8 mouse cellular contexts compared by ENCODE assay signal in genomic region chr5:92503856-92504618, GRCm38 (mm10). TPM values are rescaled to one million over a fixed set of nuclear protein-coding genes. Genes with fewer than 3 reads are reported as not detected.
DNase-seq lines count a peak whose midpoint lies in the region; ATAC-seq and TF ChIP-seq lines count a peak whose summit lies in the region.

No protein-coding gene starts in this region.

- peak; percentile 73 for DNase-seq in 416B (ENCODE audit: low read depth)
- peak in 1 of 3 experiments; percentile 27 for DNase-seq in liver, embryonic 14.5 days (ENCODE audit: low read depth in 3 of 3, low spot score in 3 of 3)
- no peak for DNase-seq in adrenal gland, postnatal 14 days
- no peak for DNase-seq in adrenal gland, postnatal 25 days
- no peak for DNase-seq in cerebellum, adult 11-12 months

- peaks cover 2% of the 10 kb centered on the region; the same call in 1 of the 2 replicates for H3K27me3 ChIP-seq in erythroblast, embryonic 14.5 days (ENCODE audit: control insufficient read depth)
- no peaks in the 10 kb centered on the region for H3K27me3 ChIP-seq in forebrain, embryonic 13.5 days
- H3K27me3 ChIP-seq in liver, embryonic 14.5 days (ENCODE audit: control insufficient read depth, insufficient read depth, low read length), result no peaks in the 10 kb centered on the region

- WGBS in forebrain, embryonic 13.5 days, result 9% methylated on average over 7 of the region's 7 CpGs
- WGBS in liver, embryonic 14.5 days (ENCODE audit: insufficient replicate concordance), result 28% methylated on average over 7 of the region's 7 CpGs

- TF ChIP-seq CTCF in liver, embryonic 14.5 days (IDR thresholded peaks at IDR 0.05; ENCODE audit: low read depth), result no peak

- peak overlapping the region; percentile 97 for H3K9ac ChIP-seq in forebrain, embryonic 13.5 days
- no peak overlapping the region for H3K9ac ChIP-seq in liver, embryonic 14.5 days (replicated peaks)

- H3K9me3 ChIP-seq in erythroblast, embryonic 14.5 days (ENCODE audit: control insufficient read depth, low read length), result no peaks in the 10 kb centered on the region
- H3K9me3 ChIP-seq in forebrain, embryonic 13.5 days (replicated peaks), result no peaks in the 10 kb centered on the region
- H3K9me3 ChIP-seq in liver, embryonic 14.5 days (ENCODE audit: control insufficient read depth, low read length), result no peaks in the 10 kb centered on the region

- TF ChIP-seq EP300 in liver, embryonic 14.5 days (IDR thresholded peaks at IDR 0.05; ENCODE audit: low read depth), result no peak

- H3K27ac ChIP-seq in forebrain, embryonic 13.5 days, result peak overlapping the region; percentile 100
- no peak overlapping the region for H3K27ac ChIP-seq in liver, embryonic 14.5 days

- ATAC-seq in erythroblast, adult 5-6 weeks (replicated peaks; ENCODE audit: low FRiP score, poor library complexity, severe bottlenecking), result no peak
- no peak for ATAC-seq in forebrain, embryonic 13.5 days
- no peak for ATAC-seq in liver, embryonic 14.5 days (ENCODE audit: insufficient read depth)

- H3K4me1 ChIP-seq in erythroblast, embryonic 14.5 days (ENCODE audit: control insufficient read depth), result peaks cover 32% of the 10 kb centered on the region
- peaks cover 39% of the 10 kb centered on the region for H3K4me1 ChIP-seq in forebrain, embryonic 13.5 days
- peaks cover 7 to 27% of the 10 kb centered on the region in 2 experiments for H3K4me1 ChIP-seq in liver, embryonic 14.5 days (replicated peaks; ENCODE audit: control insufficient read depth in 2 of 2, insufficient read depth in 2 of 2, low read length in 1 of 2)

- peak overlapping the region; percentile 85 for H3K4me3 ChIP-seq in erythroblast, embryonic 14.5 days (replicated peaks)
- peak overlapping the region; percentile 87 for H3K4me3 ChIP-seq in forebrain, embryonic 13.5 days
- H3K4me3 ChIP-seq in liver, embryonic 14.5 days (ENCODE audit: insufficient read depth in 1 of 2, low read depth in 2 of 2, low read length in 2 of 2), result peak overlapping the region; percentile 62 to 87

- no peaks in the 10 kb centered on the region for H3K36me3 ChIP-seq in erythroblast, embryonic 14.5 days (ENCODE audit: control insufficient read depth)
- H3K36me3 ChIP-seq in forebrain, embryonic 13.5 days (ENCODE audit: poor library complexity, severe bottlenecking), result 0 out of 2 replicates have a peak, but pooled peaks cover 3% of the 10 kb centered on the region
- no peaks in the 10 kb centered on the region for H3K36me3 ChIP-seq in liver, embryonic 14.5 days (replicated peaks; ENCODE audit: control insufficient read depth, insufficient read depth, low read depth)

- peak overlapping the region; percentile 68 for H3K4me2 ChIP-seq in forebrain, embryonic 13.5 days
- H3K4me2 ChIP-seq in liver, embryonic 14.5 days (ENCODE audit: low read depth), result peak overlapping the region; percentile 76

RNA-seq across cellular contexts. Expression of gene Scarb2, which starts 2.6 kb away (rescaled TPM):
- 0.07 and 0.14 TPM in 2 replicates for polyA plus RNA-seq in erythroblast, embryonic 14.5 days (2012)
- total RNA-seq in erythroblast, adult 5-6 weeks (2015; ENCODE audit: low replicate concordance), result 7.9 and 10.7 TPM in 2 replicates
- total RNA-seq in erythroblast, adult 5-6 weeks (2017; ENCODE audit: low replicate concordance), result 12.0 and 15.9 TPM in 2 replicates
- polyA plus RNA-seq in forebrain, embryonic 13.5 days (2015; fragmentation: Nextera tagmentation; extraction: Ambion mirVana), result 19.5 and 22.3 TPM in 2 replicates
- 4.5 and 5.7 TPM in 2 replicates for polyA plus RNA-seq in liver, embryonic 14.5 days (2012; rRNA removed)
- 5.2 and 5.4 TPM in 2 replicates for polyA plus RNA-seq in liver, embryonic 14.5 days (2014; fragmentation: Nextera tagmentation; extraction: Ambion mirVana)
- total RNA-seq in adrenal gland, postnatal 14 days (2021), result 67.4 and 73.7 TPM in 2 replicates
- total RNA-seq in adrenal gland, postnatal 25 days (2021), result 62.2 and 65.1 TPM in 2 replicates

RNA-seq across cellular contexts. Expression of gene Fam47e, which starts 50.8 kb away (rescaled TPM):
- polyA plus RNA-seq in erythroblast, embryonic 14.5 days (2012), result not detected in 2 replicates
- not detected in 2 replicates for total RNA-seq in erythroblast, adult 5-6 weeks (2015; ENCODE audit: low replicate concordance)
- total RNA-seq in erythroblast, adult 5-6 weeks (2017; ENCODE audit: low replicate concordance), result not detected in 2 replicates
- polyA plus RNA-seq in forebrain, embryonic 13.5 days (2015; fragmentation: Nextera tagmentation; extraction: Ambion mirVana), result 0.38 TPM in 1 of 2 replicates, not detected in the other
- 0.96 and 1.0 TPM in 2 replicates for polyA plus RNA-seq in liver, embryonic 14.5 days (2012; rRNA removed)
- 1.4 and 1.8 TPM in 2 replicates for polyA plus RNA-seq in liver, embryonic 14.5 days (2014; fragmentation: Nextera tagmentation; extraction: Ambion mirVana)
- not detected in 2 replicates for total RNA-seq in adrenal gland, postnatal 14 days (2021)
- not detected in 2 replicates for total RNA-seq in adrenal gland, postnatal 25 days (2021)
